Mouse (Mus musculus) right cerebral cortex, postnatal 14 days (tissue): Measurements from ENCODE around the gene Ciao1.
"Not testable (repeated sequence)": the region's sequence is repeated elsewhere in the genome, so short reads cannot be mapped to it uniquely, and the experiment has no call there.

Experiments used
- DNase-seq: peaks from one replicate; pipeline ENCODE4 v3.0.0; 2022

Gene Ciao1

DNA sequence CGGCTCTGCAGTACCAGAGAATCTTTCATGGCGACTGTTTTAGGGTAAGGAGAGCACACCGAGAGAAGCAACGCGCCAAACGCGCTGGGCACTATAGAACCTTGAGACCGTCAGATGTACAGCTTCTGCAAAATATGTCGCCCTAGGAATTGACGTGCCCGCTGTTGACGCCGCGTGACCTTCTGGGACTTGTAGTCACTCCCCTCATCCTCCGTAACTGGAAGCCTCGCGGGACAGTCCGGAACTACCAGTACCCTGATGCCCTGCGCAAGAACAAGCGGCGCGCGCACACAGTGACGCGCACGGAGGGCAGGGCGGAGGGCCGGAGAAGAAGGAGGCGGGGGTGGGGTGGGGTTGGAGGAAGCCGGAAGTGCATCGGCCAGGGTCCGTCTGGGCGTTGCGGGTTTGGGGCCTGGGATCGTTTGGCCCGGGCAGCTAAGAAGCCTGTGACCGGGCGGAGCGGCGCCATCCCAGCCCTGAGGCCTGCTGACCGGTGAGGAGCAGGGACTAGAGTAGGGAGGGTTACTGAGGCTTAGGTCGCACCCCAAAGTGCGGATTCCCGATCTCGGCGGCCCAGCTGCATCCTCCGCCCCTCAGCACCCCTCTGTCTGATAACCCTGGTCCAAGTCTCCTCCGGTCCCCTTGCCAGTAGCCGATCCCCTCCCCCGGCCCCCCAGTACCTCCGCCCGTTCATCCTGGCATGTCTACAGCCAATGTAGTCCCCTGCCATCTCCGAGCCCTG, at the start of gene Ciao1, which contains the start of gene Tmem127:
Gene Ciao1, minus strand, starts transcription at position 225 of the 742 bp plus-strand sequence.
Gene Tmem127, plus strand, starts transcription at position 317 of the 742 bp plus-strand sequence.
- DNase-seq = peak; percentile 98

GRCm38 (mm10) chr2:127297001-127297805, 49.6 kb upstream of the Ciao1 start:
- DNase-seq = no peak

DNA sequence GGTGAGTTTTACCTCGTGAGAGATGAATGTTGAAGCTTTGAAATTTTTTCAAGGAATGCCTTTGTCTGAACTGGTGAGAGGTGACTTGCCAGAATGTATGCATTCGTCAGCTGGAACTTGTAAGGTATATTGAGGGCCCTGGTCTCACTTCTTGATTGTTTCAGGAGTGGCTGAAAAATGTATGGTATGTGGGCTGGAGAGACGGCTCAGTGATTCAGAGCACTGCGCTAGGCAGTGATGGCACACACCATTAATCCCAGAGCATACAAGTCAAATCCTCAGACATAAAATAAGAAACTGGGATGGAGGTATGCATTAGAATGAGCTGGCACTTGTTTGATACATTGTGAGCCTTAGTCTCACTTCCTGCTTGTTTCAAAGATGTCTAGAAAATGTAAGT, 44.6 kb upstream of the Ciao1 start:
- DNase-seq = no peak

- DNase-seq = no peak
These were observed 30.5 kb upstream of the Ciao1 start for GRCm38 (mm10) chr2:127278162-127278561.

- DNase-seq = no peak
These were observed 28.1 kb upstream of the Ciao1 start for GRCm38 (mm10) chr2:127275551-127276320.

DNA sequence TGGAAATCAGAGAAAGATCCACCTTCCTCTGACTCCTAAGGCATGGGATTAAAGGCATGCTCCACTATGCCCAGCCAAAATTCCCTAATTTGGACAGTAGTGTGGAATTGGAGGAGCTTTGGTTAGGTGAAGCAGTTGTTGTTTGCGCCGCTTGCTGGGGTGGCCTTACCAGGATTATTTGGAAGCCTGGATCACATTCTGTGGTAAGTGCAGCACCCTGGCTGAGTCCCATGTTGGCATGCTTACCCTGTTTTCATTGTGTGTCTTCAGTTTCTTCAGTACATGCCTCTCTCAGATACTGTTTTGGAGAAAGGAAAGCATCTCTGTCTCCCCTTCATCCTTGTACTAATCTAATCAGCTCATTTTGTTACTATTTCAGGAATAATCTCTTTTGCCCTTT, 27.0 kb upstream of the Ciao1 start:
- DNase-seq = no peak

DNA sequence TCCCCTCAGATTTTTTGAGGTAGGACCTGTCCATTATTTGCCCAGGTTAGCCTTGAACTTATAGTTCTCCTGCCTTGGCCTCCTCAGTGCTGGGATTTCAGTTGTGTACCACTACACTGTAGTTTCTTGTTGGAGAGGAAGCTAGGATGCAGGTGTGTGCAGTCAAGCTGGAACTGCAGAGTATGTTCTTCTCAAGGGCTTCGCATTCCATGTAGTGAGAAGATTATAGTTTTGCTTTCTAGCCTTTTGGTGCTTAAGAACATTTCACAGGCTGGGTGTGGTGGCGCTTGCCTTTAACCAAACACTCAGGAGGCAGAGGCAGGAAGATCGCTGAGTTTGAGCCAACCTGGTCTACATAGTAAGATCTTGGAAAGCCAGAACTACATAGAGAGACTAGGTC, 25.2 kb upstream of the Ciao1 start:
- DNase-seq = no peak

DNA sequence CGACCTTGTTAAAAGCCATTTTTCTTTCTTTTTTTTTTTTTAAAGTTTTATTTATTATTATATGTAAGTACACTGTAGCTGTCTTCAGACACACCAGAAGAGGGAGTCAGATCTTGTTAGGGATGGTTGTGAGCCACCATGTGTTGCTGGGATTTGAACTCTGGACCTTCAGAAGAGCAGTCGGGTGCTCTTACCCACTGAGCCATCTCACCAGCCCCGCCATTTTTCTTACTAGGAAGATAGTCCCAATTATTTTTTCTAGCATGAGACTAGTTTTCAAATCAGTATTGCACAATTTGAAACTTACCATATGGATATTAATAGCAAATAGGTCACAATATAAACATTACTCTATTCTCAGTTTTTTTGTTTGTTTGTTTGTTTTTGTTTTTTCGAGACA, 24.4 kb upstream of the Ciao1 start:
- not testable (repeated sequence) for DNase-seq

DNA sequence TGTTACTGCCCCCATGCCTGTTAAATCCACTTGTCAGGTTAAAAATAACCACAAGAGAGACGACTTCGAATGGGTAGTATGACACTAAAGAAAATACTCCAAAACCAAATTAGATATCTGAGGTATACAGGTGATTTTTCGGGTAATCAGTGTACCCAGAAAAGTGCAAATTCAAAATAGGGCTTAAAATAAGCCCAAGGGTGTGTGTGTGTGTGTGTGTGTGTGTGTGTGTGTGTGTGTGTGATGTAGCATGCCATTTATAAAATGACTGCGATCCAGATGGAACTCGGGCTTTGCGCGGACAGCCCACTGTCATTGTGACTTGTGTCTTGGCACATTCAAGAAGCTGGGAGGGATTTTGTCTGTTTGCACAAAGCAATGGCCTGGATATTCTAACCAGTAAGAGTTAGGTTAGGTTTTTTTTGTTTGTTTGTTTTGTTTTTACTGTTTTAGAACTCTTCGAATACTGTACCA, 23.5 kb upstream of the Ciao1 start:
- peak; percentile 25 for DNase-seq

DNA sequence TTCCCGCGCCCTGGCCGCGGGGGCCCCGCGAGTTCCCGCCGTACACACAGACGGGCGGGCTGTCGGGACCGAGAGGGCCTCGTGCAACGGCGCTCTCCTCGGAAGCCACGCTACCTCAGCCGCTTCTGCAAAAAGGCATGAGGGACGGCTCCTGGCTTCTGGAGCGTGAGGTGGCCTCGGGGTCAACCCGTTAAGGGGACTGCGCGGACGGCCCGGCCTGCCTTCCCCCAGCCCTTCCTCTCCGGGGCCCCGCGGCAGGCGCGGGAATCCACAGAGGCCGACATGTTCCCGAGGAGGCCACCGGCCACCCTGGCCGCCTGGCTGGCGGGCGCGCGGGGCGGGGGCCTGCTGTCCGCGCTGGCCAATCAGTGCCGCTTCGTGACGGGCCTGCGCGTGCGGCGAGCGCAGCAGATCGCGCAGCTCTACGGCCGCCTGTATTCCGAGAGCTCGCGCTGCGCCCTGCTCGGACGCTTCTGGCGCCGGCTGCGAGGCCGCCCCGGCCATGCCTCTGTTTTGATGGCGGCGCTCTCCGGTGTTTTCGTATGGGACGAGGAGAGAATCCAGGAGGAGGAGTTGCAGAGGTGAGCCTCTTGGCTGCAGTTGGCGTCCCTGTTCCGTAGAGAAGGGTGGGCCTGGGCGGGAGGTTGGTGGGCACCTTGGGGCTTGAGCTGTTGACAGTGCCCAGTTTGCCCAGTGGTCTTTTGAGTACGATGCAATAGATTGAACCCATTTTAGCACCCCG, 22.9 kb upstream of the Ciao1 start:
- peak; percentile 83 for DNase-seq

DNA sequence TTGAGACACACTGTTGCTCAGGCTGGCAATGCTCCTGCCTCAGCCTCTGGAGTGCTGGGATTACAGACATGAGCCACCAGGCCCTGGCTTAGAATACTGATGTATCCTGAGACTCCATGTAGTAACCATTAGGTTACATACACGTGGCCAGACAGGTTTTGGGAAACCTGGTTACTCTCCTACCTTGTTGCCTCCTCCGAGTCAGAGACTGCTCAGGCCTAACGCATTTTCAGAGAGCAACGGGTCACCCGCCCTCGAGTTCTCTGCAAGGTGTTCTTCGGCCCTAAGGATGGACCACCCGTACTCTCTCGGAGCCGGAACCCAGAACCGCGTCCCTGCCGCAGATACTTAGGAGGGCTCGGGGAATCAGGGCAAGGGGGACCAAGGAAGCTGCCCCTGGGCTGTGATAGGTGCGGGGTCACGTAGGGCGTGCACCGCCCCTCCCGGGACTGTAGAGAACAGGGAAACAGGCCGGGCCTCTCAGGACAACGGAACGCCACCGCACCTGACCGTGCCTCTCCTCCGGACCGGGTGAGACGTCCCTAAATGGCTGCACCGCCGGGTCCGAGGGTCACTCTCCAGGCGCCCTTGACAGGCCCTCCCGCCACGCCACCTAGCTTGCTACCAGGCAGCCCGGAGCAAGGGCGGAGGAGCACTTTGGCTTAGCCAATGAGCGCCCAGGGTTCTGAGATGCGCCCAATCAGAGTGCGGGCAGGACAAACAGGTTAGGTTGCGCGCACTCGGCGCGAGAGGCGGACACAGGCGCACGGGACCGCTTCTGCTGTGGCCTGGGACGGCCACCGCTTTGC, 22.1 kb upstream of the Ciao1 start, which contains the start of gene Stard7:
Gene Stard7, plus strand, starts transcription at position 728 of the 809 bp plus-strand sequence.
- DNase-seq = peak; percentile 94

GRCm38 (mm10) chr2:127267854-127268253, 20.2 kb upstream of the Ciao1 start:
- no peak for DNase-seq

DNA sequence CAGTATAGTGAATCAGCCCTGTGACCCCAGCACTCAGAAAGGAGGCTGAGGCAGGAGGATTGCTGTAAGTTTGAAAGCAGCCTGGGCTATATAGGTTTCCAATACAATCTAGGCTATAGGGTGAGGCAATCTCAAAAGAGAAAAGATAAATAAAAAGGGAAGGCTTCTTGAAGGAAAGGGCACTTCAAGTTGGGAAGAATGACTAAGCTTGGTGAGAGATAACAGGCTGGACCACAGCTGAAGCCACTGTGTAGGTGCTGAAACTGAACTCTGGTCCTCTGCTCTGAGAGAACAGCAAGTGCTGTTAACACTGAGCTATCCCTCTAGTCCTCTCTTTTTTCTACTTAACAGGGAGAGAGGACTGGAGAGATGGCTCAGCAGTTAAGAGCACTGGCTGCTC, 14.9 kb upstream of the Ciao1 start:
- no peak for DNase-seq

- no peak for DNase-seq
These were observed 11.7 kb upstream of the Ciao1 start for GRCm38 (mm10) chr2:127259340-127259739.

DNA sequence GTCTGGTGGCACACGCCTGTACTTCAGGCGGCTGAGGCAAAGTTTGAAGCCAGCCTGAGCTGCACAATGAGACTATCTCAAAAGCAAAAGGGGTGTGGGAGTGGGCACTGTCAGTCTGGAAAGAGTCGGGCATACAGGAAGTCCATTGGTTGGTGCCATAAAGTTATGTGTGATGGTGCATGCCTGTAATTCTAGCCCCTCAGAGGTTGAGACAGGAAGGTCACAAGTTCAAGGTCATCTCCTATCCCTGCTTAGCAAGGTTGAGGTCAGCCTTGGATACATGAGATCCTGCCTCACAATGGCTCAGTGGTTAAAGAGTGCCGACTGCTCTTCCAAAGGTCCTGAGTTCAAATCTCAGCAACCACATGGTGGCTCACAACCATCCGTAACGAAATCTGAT, 7.7 kb upstream of the Ciao1 start:
- DNase-seq = no peak

DNA sequence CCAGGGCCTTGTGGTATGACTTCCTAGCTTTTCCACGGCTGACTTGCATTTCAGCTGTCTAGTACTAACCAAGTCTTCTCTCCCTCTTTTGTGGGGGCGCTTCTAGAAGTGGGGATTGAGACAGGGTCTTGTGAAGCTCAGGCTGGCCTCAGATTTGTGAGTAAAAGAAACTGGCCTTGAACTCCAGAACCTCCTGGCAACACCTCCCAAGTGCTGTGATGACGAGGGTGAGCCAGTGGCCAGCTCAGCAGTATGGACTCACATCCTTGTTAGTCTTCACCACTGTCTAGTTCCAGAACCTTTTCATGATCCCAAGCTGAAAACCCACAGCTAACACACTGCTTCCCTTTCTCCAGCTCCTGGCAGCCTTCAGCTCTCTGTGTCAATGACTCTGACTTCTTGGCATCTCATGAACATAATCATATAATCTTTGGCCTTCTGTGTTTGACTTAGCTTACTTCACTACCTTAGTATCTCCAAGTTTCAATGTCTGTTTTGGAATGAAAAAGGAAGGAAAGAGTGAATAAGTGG, 7.1 kb upstream of the Ciao1 start:
- no peak for DNase-seq

- DNase-seq = no peak
These were observed 5.2 kb upstream of the Ciao1 start for GRCm38 (mm10) chr2:127252787-127253186.

DNA sequence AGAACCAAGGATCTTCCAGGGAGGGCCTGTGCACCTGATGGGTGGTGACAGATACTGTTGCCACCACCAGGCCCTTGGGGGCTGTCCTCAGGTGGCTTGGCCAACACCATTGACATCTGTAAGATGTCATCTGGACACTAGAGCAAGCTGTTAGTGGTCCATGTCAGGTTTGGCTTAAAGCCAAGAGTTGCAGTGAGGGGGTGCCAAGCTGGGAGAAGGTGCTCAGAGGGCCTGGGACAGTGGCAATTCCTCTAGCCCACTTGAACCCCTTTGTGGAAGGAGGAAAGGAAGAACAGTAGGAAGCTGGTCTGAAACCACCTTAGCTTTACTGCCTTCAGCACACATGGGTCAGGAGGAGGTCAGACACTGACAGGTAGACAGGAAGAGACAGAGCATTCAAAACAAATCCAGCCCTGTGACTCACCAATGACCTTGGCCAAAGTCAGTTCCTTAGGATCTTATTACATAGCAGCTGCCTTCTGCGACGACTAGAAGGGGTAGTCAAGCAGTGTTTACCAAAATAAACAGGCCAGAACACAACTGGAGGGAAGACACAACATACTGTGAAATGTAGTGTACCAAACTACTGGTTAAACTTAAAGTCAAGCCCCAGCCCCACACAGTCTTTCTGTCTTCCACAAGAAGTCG, 4.4 kb upstream of the Ciao1 start:
- no peak for DNase-seq

DNA sequence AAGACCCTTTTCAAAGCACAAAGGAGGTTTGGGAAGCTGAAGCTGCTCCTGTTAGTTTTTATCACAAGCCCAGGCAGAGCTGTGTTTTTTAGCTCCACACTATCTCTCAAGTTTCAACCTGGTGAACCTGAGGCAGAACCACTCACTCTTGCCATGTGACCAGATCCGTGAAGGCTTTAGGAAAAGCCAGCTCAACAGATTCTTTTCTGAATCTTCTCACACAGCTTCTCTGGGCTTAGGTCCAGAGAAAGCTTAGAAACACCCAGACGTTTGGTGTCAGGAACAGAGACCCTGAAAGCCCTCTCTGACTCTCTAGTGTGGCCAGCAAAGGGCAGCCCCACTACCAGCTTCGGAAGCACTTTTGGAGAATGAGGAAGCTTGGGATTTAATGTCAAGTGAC, 3.8 kb upstream of the Ciao1 start:
- DNase-seq = no peak

GRCm38 (mm10) chr2:127250291-127251008, 2.8 kb upstream of the Ciao1 start:
- no peak for DNase-seq
